Mouse (Mus musculus): ENCODE data around the gene Eva1b. TPM values are rescaled to one million over a fixed set of nuclear protein-coding genes. Genes with fewer than 3 reads are reported as not detected.

Gene Eva1b
- polyA plus RNA-seq, 1 experiment from 2014 or later: 72.7 TPM

GRCm38 (mm10) chr4:126130502-126130901 is 17.0 kb upstream of the Eva1b start:
- WGBS: 58% methylated on average over 11 of the region's 11 CpGs
- H3K4me3 ChIP-seq: no peak overlapping the region
- no peaks in the 10 kb centered on the region for H3K9me3 ChIP-seq (replicated peaks)
- no peak for DNase-seq (ENCODE audit: low spot score)
- H3K4me1 ChIP-seq: peaks cover 42% of the 10 kb centered on the region
- H3K27ac ChIP-seq: peak overlapping the region; percentile 37
- H3K36me3 ChIP-seq: peaks cover 81% of the 10 kb centered on the region
- no peaks in the 10 kb centered on the region for H3K27me3 ChIP-seq (ENCODE audit: low read depth, poor library complexity, severe bottlenecking)

GRCm38 (mm10) chr4:126131290-126132121 is 16.0 kb upstream of the Eva1b start:
- Histone ChIP-seq H3K4me1 (peaks cover 42% of the 10 kb centered on the region), H3K27ac (peak overlapping the region; percentile 70), H3K4me3 (no peak overlapping the region), H3K9me3 (replicated peaks) (no peaks in the 10 kb centered on the region), H3K27me3 (ENCODE audit: low read depth, poor library complexity, severe bottlenecking) (no peaks in the 10 kb centered on the region), H3K36me3 (peaks cover 81% of the 10 kb centered on the region)
- DNase-seq (ENCODE audit: low spot score): no peak
- WGBS: 65% methylated on average over 10 of the region's 10 CpGs

- peaks cover 42% of the 10 kb centered on the region for H3K4me1 ChIP-seq
- peaks cover 81% of the 10 kb centered on the region for H3K36me3 ChIP-seq
- no peak for DNase-seq (ENCODE audit: low spot score)
- H3K27me3 ChIP-seq (ENCODE audit: low read depth, poor library complexity, severe bottlenecking): no peaks in the 10 kb centered on the region
- no peak overlapping the region for H3K4me3 ChIP-seq
- 78% methylated on average over 6 of the region's 6 CpGs for WGBS
- H3K9me3 ChIP-seq (replicated peaks): no peaks in the 10 kb centered on the region
- H3K27ac ChIP-seq: peak overlapping the region; percentile 70; the same call in 1 of the 2 replicates
Observed at GRCm38 (mm10) chr4:126132636-126133264, 14.8 kb upstream of the Eva1b start.

GRCm38 (mm10) chr4:126134236-126134635 is 13.3 kb upstream of the Eva1b start:
- no peak overlapping the region for H3K4me3 ChIP-seq
- H3K4me1 ChIP-seq: peaks cover 42% of the 10 kb centered on the region
- no peaks in the 10 kb centered on the region for H3K27me3 ChIP-seq (ENCODE audit: low read depth, poor library complexity, severe bottlenecking)
- no peaks in the 10 kb centered on the region for H3K9me3 ChIP-seq (replicated peaks)
- H3K36me3 ChIP-seq: peaks cover 81% of the 10 kb centered on the region
- H3K27ac ChIP-seq: 0 out of 2 replicates have a peak overlapping the region, but pooled peaks have one; percentile 16
- no peak for DNase-seq (ENCODE audit: low spot score)
- WGBS: 93% methylated on average over 4 of the region's 4 CpGs

GRCm38 (mm10) chr4:126134639-126135038 is 12.9 kb upstream of the Eva1b start:
- Histone ChIP-seq H3K27me3 (ENCODE audit: low read depth, poor library complexity, severe bottlenecking) (no peaks in the 10 kb centered on the region), H3K4me1 (peaks cover 40% of the 10 kb centered on the region), H3K36me3 (peaks cover 81% of the 10 kb centered on the region), H3K9me3 (replicated peaks) (no peaks in the 10 kb centered on the region), H3K27ac (0 out of 2 replicates have a peak overlapping the region, but pooled peaks have one; percentile 16), H3K4me3 (no peak overlapping the region)
- 91% methylated on average over 4 of the region's 4 CpGs for WGBS
- no peak for DNase-seq (ENCODE audit: low spot score)

- H3K9me3 ChIP-seq (replicated peaks): no peaks in the 10 kb centered on the region
- no peak overlapping the region for H3K4me3 ChIP-seq
- H3K27me3 ChIP-seq (ENCODE audit: low read depth, poor library complexity, severe bottlenecking): no peaks in the 10 kb centered on the region
- H3K36me3 ChIP-seq: peaks cover 77% of the 10 kb centered on the region
- DNase-seq (ENCODE audit: low spot score): no peak
- H3K4me1 ChIP-seq: peaks cover 15% of the 10 kb centered on the region
- 84% methylated on average over 4 of the region's 4 CpGs for WGBS
- 0 out of 2 replicates have a peak overlapping the region, but pooled peaks have one; percentile 11 for H3K27ac ChIP-seq
Observed at GRCm38 (mm10) chr4:126137773-126138172, 9.8 kb upstream of the Eva1b start.

- Histone ChIP-seq H3K36me3 (peaks cover 53% of the 10 kb centered on the region), H3K4me3 (no peak overlapping the region), H3K4me1 (peaks cover 16% of the 10 kb centered on the region), H3K27ac (peak overlapping the region; percentile 58; the same call in 1 of the 2 replicates), H3K9me3 (replicated peaks) (no peaks in the 10 kb centered on the region), H3K27me3 (ENCODE audit: low read depth, poor library complexity, severe bottlenecking) (no peaks in the 10 kb centered on the region)
- no peak for DNase-seq (ENCODE audit: low spot score)
- 81% methylated on average over 5 of the region's 5 CpGs for WGBS
Observed at GRCm38 (mm10) chr4:126141021-126141420, 6.5 kb upstream of the Eva1b start.

- Histone ChIP-seq H3K36me3 (peaks cover 19% of the 10 kb centered on the region), H3K9me3 (replicated peaks) (no peaks in the 10 kb centered on the region), H3K4me3 (no peak overlapping the region), H3K27me3 (ENCODE audit: low read depth, poor library complexity, severe bottlenecking) (no peaks in the 10 kb centered on the region), H3K4me1 (peaks cover 60% of the 10 kb centered on the region), H3K27ac (peak overlapping the region; percentile 98)
- DNase-seq (ENCODE audit: low spot score): no peak
- WGBS: 49% methylated on average over 4 of the region's 4 CpGs
Observed at GRCm38 (mm10) chr4:126145396-126145795, 2.1 kb upstream of the Eva1b start.

- DNase-seq (ENCODE audit: low spot score): peak; percentile 56
- Histone ChIP-seq H3K27me3 (ENCODE audit: low read depth, poor library complexity, severe bottlenecking) (no peaks in the 10 kb centered on the region), H3K36me3 (peaks cover 24% of the 10 kb centered on the region), H3K27ac (peak overlapping the region; percentile 98), H3K4me1 (peaks cover 70% of the 10 kb centered on the region), H3K4me3 (peak overlapping the region; percentile 86), H3K9me3 (replicated peaks) (no peaks in the 10 kb centered on the region)
- 10% methylated on average over 9 of the region's 9 CpGs for WGBS
Observed at GRCm38 (mm10) chr4:126146974-126147532, 491 bp upstream of the Eva1b start.

GRCm38 (mm10) chr4:126148161-126148961 is 817 bp downstream of the Eva1b start:
- H3K4me1 ChIP-seq: peaks cover 79% of the 10 kb centered on the region
- under 1% methylated on average over 67 of the region's 67 CpGs for WGBS
- H3K4me3 ChIP-seq: peak overlapping the region; percentile 86
- peak overlapping the region; percentile 98 for H3K27ac ChIP-seq
- H3K27me3 ChIP-seq (ENCODE audit: low read depth, poor library complexity, severe bottlenecking): no peaks in the 10 kb centered on the region
- H3K36me3 ChIP-seq: peaks cover 35% of the 10 kb centered on the region
- DNase-seq (ENCODE audit: low spot score): peak; percentile 83
- no peaks in the 10 kb centered on the region for H3K9me3 ChIP-seq (replicated peaks)

GRCm38 (mm10) chr4:126149041-126149676 is 1.6 kb downstream of the Eva1b start:
- DNase-seq (ENCODE audit: low spot score): no peak
- Histone ChIP-seq H3K27ac (peak overlapping the region; percentile 98), H3K27me3 (ENCODE audit: low read depth, poor library complexity, severe bottlenecking) (no peaks in the 10 kb centered on the region), H3K36me3 (peaks cover 36% of the 10 kb centered on the region), H3K9me3 (replicated peaks) (no peaks in the 10 kb centered on the region), H3K4me1 (peaks cover 79% of the 10 kb centered on the region), H3K4me3 (peak overlapping the region; percentile 86)
- 16% methylated on average over 42 of the region's 42 CpGs for WGBS

GRCm38 (mm10) chr4:126149798-126150197 is 2.3 kb downstream of the Eva1b start:
- WGBS: 16% methylated on average over 10 of the region's 10 CpGs
- no peak for DNase-seq (ENCODE audit: low spot score)
- H3K4me1 ChIP-seq: peaks cover 85% of the 10 kb centered on the region
- H3K4me3 ChIP-seq: peak overlapping the region; percentile 86
- peaks cover 36% of the 10 kb centered on the region for H3K36me3 ChIP-seq
- peak overlapping the region; percentile 98 for H3K27ac ChIP-seq
- no peaks in the 10 kb centered on the region for H3K27me3 ChIP-seq (ENCODE audit: low read depth, poor library complexity, severe bottlenecking)
- H3K9me3 ChIP-seq (replicated peaks): no peaks in the 10 kb centered on the region
